Comparison of ENCODE assay signal across 7 mouse cellular contexts in the genomic region with DNA sequence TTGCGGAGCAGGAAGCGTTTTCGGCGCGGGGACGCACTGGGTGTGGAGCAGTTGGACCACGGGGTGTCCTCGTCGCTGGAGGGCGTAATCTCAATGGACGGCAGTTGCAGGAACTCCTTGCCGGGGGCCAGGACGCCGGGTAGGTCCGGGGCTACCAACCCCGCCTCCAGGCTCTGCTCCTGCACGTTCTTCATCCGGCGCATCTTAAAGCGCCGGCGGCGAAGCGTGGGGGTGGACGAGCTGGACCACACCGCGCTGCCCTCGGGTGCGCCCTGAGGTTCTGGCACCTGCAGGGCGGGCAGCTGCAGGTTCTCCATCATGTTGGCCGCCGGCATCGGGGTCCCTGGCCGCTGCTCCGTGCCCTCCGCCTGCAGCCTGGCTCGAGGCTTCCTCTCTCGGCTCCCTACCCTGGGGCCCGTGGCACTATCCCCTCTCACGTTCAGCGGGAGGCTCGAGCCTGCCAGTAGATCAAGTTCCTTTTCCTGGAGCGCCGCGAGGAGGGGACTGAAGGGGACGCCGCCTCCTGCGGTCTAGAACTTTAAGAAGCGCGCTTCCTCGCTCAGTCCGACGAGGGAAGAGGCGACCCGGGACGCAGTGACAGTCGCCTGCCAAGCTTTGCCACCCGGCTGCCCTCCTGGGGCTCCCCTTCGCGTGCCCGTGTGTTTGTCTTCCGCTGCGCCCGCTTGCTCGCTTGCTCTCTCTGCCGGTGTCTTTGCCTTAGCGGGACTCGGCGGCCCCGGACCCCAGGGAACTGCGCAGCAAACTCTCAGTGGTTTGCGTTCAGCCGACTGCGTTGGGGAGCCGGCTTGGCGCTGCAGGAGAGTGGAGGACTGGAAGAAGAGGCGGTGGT.
DNase-seq lines count a peak whose midpoint lies in the region; ATAC-seq lines count a peak whose summit lies in the region.

No protein-coding gene starts in this region.

- H3K36me3 ChIP-seq in liver, embryonic 11.5 days (ENCODE audit: control insufficient read depth, insufficient read depth, low read length): no peaks in the 10 kb centered on the region

- peak overlapping the region; percentile 82 for H3K4me2 ChIP-seq in liver, embryonic 11.5 days

- 0 out of 2 replicates have a peak, but pooled peaks cover 6% of the 10 kb centered on the region for H3K4me1 ChIP-seq in liver, embryonic 11.5 days (replicated peaks; ENCODE audit: control insufficient read depth, insufficient read depth, low read length)

- peak; percentile 56 for DNase-seq in adrenal gland, adult 8-10 months
- peak; percentile 50 for DNase-seq in gastrocnemius, postnatal 25 days
- peak; percentile 67 for DNase-seq in liver, embryonic 11.5 days (ENCODE audit: low spot score)
- DNase-seq in monocyte, adult 2 months (ENCODE audit: low read depth in 1 of 2, low spot score in 2 of 2): peak; percentile 52 to 60
- DNase-seq in spleen, postnatal 14 days (ENCODE audit: low spot score in 2 of 2): peak; percentile 33 to 41

- H3K9me3 ChIP-seq in liver, embryonic 11.5 days (ENCODE audit: control insufficient read depth, low read length): no peaks in the 10 kb centered on the region

- WGBS in liver, embryonic 11.5 days: under 1% methylated on average over 72 of the region's 77 CpGs

- no peaks in the 10 kb centered on the region for H3K27me3 ChIP-seq in liver, embryonic 11.5 days (replicated peaks; ENCODE audit: control insufficient read depth, insufficient read depth, low read length)

- ATAC-seq in common myeloid progenitor, adult 5-6 weeks (replicated peaks; ENCODE audit: low read depth, poor library complexity, severe bottlenecking): peak; percentile 67
- ATAC-seq in inflammation-experienced regulatory T-cells, adult 6 months: peak; percentile 66
- peak; percentile 59 for ATAC-seq in liver, embryonic 11.5 days (replicated peaks; ENCODE audit: low FRiP score)

- H3K9ac ChIP-seq in liver, embryonic 11.5 days (ENCODE audit: low read depth, low read length): peak overlapping the region; percentile 65

- H3K27ac ChIP-seq in liver, embryonic 11.5 days (ENCODE audit: low read depth, low read length): no peak overlapping the region

- H3K4me3 ChIP-seq in liver, embryonic 11.5 days (ENCODE audit: low read depth, low read length): peak overlapping the region; percentile 62
